Mouse (Mus musculus): Measurements from ENCODE around the gene Xaf1.

Xaf1 gene

GRCm38 (mm10) chr11:72301334-72301733, at the start of gene Xaf1:
Gene Xaf1 (plus strand): TSS chr11:72301629.
- DNase-seq (ENCODE audit: low read depth, low spot score): peak; percentile 63

GRCm38 (mm10) chr11:72255629-72256028, 45.8 kb upstream of the Xaf1 start:
- DNase-seq (ENCODE audit: low read depth, low spot score): no peak

- DNase-seq (ENCODE audit: low read depth, low spot score): no peak
Observed at GRCm38 (mm10) chr11:72256441-72256840, 45.0 kb upstream of the Xaf1 start.

- peak; percentile 17 for DNase-seq (ENCODE audit: low read depth, low spot score)
Observed at GRCm38 (mm10) chr11:72265483-72265882, 35.9 kb upstream of the Xaf1 start.

- peak; percentile 84 for DNase-seq (ENCODE audit: low read depth, low spot score)
Observed at GRCm38 (mm10) chr11:72266207-72266959, 35.0 kb upstream of the Xaf1 start.

GRCm38 (mm10) chr11:72266960-72267560, 34.4 kb upstream of the Xaf1 start, which contains the start of gene Slc13a5:
Gene Slc13a5 (minus strand): TSS chr11:72267222.
- DNase-seq (ENCODE audit: low read depth, low spot score): no peak

- DNase-seq (ENCODE audit: low read depth, low spot score): no peak
Observed at GRCm38 (mm10) chr11:72271761-72272160, 29.7 kb upstream of the Xaf1 start.

- no peak for DNase-seq (ENCODE audit: low read depth, low spot score)
Observed at GRCm38 (mm10) chr11:72273341-72273740, 28.1 kb upstream of the Xaf1 start.

GRCm38 (mm10) chr11:72281143-72281851, 20.1 kb upstream of the Xaf1 start:
- DNase-seq (ENCODE audit: low read depth, low spot score): no peak

GRCm38 (mm10) chr11:72281852-72282400, 19.5 kb upstream of the Xaf1 start:
- DNase-seq (ENCODE audit: low read depth, low spot score): no peak

GRCm38 (mm10) chr11:72283486-72284224, 17.8 kb upstream of the Xaf1 start:
- DNase-seq (ENCODE audit: low read depth, low spot score): peak; percentile 45

GRCm38 (mm10) chr11:72284532-72285182, 16.8 kb upstream of the Xaf1 start:
- peak; percentile 66 for DNase-seq (ENCODE audit: low read depth, low spot score)

- peak; percentile 93 for DNase-seq (ENCODE audit: low read depth, low spot score)
Observed at GRCm38 (mm10) chr11:72285971-72286480, 15.4 kb upstream of the Xaf1 start.

GRCm38 (mm10) chr11:72286651-72287050, 14.8 kb upstream of the Xaf1 start:
- DNase-seq (ENCODE audit: low read depth, low spot score): peak; percentile 29

GRCm38 (mm10) chr11:72287126-72287525, 14.3 kb upstream of the Xaf1 start:
- DNase-seq (ENCODE audit: low read depth, low spot score): peak; percentile 78

GRCm38 (mm10) chr11:72287543-72287942, 13.9 kb upstream of the Xaf1 start:
- DNase-seq (ENCODE audit: low read depth, low spot score): peak; percentile 64

GRCm38 (mm10) chr11:72293116-72293515, 8.3 kb upstream of the Xaf1 start:
- DNase-seq (ENCODE audit: low read depth, low spot score): no peak

- no peak for DNase-seq (ENCODE audit: low read depth, low spot score)
Observed at GRCm38 (mm10) chr11:72302230-72302629, 801 bp downstream of the Xaf1 start.

- DNase-seq (ENCODE audit: low read depth, low spot score): no peak
Observed at GRCm38 (mm10) chr11:72307461-72307860, 6.0 kb downstream of the Xaf1 start.

- DNase-seq (ENCODE audit: low read depth, low spot score): no peak
Observed at GRCm38 (mm10) chr11:72308982-72309381, 7.6 kb downstream of the Xaf1 start.

- no peak for DNase-seq (ENCODE audit: low read depth, low spot score)
Observed at GRCm38 (mm10) chr11:72310491-72310890, 9.1 kb downstream of the Xaf1 start.
